Mouse (Mus musculus) G1E (cell line): ENCODE data around the gene Tgm3. TPM values are rescaled to one million over a fixed set of nuclear protein-coding genes. Genes with fewer than 3 reads are reported as not detected.

ENCODE experiments used
- ATAC-seq: 2 replicates; pipeline ENCODE4 v1.8.0; 2016; ENCODE audit warnings: mild to moderate bottlenecking; ENCODE audit not compliant: insufficient number of reproducible peaks, poor library complexity, low FRiP score, severe bottlenecking; ENCODE audit errors: extremely low read depth
- DNase-seq: peaks from one replicate; pipeline ENCODE4 v3.0.0; 2012; ENCODE audit warnings: low spot score
- H3K27me3 ChIP-seq: 2 replicates; pipeline ENCODE4 v1.6.1; 2012; ENCODE audit warnings: mild to moderate bottlenecking, low read length, inconsistent platforms; ENCODE audit not compliant: insufficient read depth
- H3K36me3 ChIP-seq: replicated peaks from 2 replicates; pipeline ENCODE3; 2012; ENCODE audit warnings: mild to moderate bottlenecking, inconsistent platforms
- H3K4me1 ChIP-seq: 2 replicates; pipeline ENCODE4 v1.6.1; 2012; ENCODE audit warnings: low read depth, low read length, inconsistent platforms, mixed read lengths; ENCODE audit not compliant: insufficient read depth
- H3K4me3 ChIP-seq: 2 replicates; pipeline ENCODE4 v1.5.1; 2012; ENCODE audit warnings: low read depth, mild to moderate bottlenecking, inconsistent platforms, low read length, moderate library complexity, mixed read lengths
- H3K9me3 ChIP-seq: replicated peaks from 2 replicates; pipeline ENCODE4 v1.6.1; 2012; ENCODE audit warnings: inconsistent platforms
- CTCF ChIP-seq: IDR thresholded peaks from 2 replicates; pipeline ENCODE4 v1.5.1; 2012; ENCODE audit warnings: low read depth, low read length, inconsistent platforms, mixed read lengths
- GATA1 ChIP-seq: IDR thresholded peaks from 2 replicates; pipeline ENCODE4 v1.6.1; 2012; ENCODE audit warnings: borderline replicate concordance, low read length, inconsistent platforms, mixed read lengths
- GATA2 ChIP-seq: IDR thresholded peaks from 2 replicates; pipeline ENCODE4 v1.6.1; 2012; ENCODE audit warnings: low read depth, low read length, inconsistent platforms, borderline replicate concordance
- POLR2AphosphoS5 ChIP-seq: IDR thresholded peaks from 2 replicates; pipeline ENCODE4 v1.6.1; 2012; ENCODE audit warnings: low read depth, low read length, inconsistent platforms; ENCODE audit not compliant: insufficient replicate concordance
- TAL1 ChIP-seq: conservative IDR thresholded peaks from 2 replicates; pipeline ENCODE4 v1.6.1; 2012; ENCODE audit warnings: low read depth, low read length, inconsistent platforms, mixed read lengths
- polyA plus RNA-seq: library from polyadenylated mRNA; stranded (reverse); fragments of >175 nt; gene quantifications from 2 replicates; pipeline ENCODE4 v1.2.3, GENCODE M21; 2012
- total RNA-seq, 2 experiments: library from RNA; stranded (forward) in 1 of 2; stranded (reverse) in 1 of 2; fragments of 200-1000 nt in 1 of 2; fragments of >200 nt in 1 of 2; fragmentation: Nextera tagmentation in 1 of 2; gene quantifications; 2 replicates each; pipeline ENCODE4 v1.2.3; 2014 to 2017

Tgm3 gene
- total and polyA plus RNA-seq, 3 experiments, result 0.05 TPM; not detected in 2

- H3K4me3 ChIP-seq, result no peak overlapping the region
- no peaks in the 10 kb centered on the region for H3K36me3 ChIP-seq
- H3K27me3 ChIP-seq, result peaks cover 6% of the 10 kb centered on the region; the same call in 1 of the 2 replicates
- ATAC-seq, result no peak
- H3K9me3 ChIP-seq, result no peaks in the 10 kb centered on the region
- TF ChIP-seq CTCF (no peak), TAL1 (no peak), POLR2AphosphoS5 (no peak), GATA1 (no peak), GATA2 (no peak)
- no peaks in the 10 kb centered on the region for H3K4me1 ChIP-seq
- DNase-seq, result no peak
Measured at GRCm38 (mm10) chr2:130047923-130048440, 35.8 kb downstream of the Tgm3 start.

- Histone ChIP-seq H3K9me3 (no peaks in the 10 kb centered on the region), H3K4me1 (no peaks in the 10 kb centered on the region), H3K36me3 (no peaks in the 10 kb centered on the region), H3K4me3 (no peak overlapping the region), H3K27me3 (peaks cover 4% of the 10 kb centered on the region; the same call in 1 of the 2 replicates)
- ATAC-seq, result no peak
- no peak for DNase-seq
- TF ChIP-seq CTCF (no peak), GATA1 (no peak), POLR2AphosphoS5 (no peak), TAL1 (no peak), GATA2 (no peak)
Measured at GRCm38 (mm10) chr2:130048792-130049191, 36.6 kb downstream of the Tgm3 start.

DNA sequence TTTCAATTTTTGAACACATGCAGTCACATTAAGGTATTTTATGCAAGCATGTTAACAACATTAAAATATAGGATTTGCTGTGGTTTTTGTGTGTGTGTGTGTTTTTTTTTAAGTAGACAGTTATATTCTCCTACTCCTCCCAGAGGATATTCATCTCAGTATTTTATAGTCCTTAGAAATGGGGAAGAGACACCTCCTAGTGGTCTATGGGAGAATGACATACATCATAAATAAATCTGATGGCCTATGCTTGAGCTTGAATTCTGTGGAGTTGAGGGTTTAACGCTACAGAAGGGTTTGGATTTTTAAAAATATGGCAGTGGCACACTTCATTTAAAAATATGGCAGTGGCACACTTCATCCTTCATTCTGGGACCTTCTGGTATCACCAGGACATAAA lies 46.0 kb downstream of the Tgm3 start:
- TF ChIP-seq CTCF, result no peak
- no peak for TF ChIP-seq TAL1
- no peak for TF ChIP-seq GATA1
- TF ChIP-seq POLR2AphosphoS5, result no peak
- no peak for TF ChIP-seq GATA2
- ATAC-seq (no peak; the same call in 1 of the 2 replicates), DNase-seq (no peak)

DNA sequence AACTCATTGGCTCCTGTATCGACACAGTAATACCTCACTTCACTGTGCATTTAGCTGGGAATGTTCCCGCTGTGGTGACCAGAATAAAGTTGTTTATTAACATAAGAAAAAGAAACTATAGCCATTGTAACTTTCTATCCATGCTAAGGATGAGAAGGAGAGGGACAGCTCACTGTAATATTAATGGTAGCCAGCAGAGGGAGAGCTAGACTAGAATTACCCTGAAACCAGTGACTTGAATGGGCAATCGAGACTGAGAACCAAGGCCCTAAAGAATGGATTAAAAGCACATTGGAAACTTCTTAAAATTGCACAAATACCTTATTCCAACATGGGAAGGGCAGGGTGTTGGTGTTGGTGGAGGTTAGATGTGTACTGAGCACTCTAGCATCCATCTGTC lies 56.1 kb downstream of the Tgm3 start:
- TF ChIP-seq TAL1, result no peak
- no peak for TF ChIP-seq CTCF
- no peak for TF ChIP-seq GATA2
- TF ChIP-seq GATA1, result no peak
- no peak for TF ChIP-seq POLR2AphosphoS5
- Histone ChIP-seq H3K9me3 (no peaks in the 10 kb centered on the region), H3K4me3 (no peak overlapping the region), H3K27me3 (peaks cover 3% of the 10 kb centered on the region; the same call in 1 of the 2 replicates), H3K36me3 (no peaks in the 10 kb centered on the region), H3K4me1 (no peaks in the 10 kb centered on the region)
- DNase-seq (no peak), ATAC-seq (no peak)

More for the DNA sequence above, 46.0 kb downstream of the Tgm3 start:
- Histone ChIP-seq H3K4me3 (no peak overlapping the region), H3K9me3 (no peaks in the 10 kb centered on the region), H3K36me3 (no peaks in the 10 kb centered on the region), H3K27me3 (no peaks in the 10 kb centered on the region), H3K4me1 (no peaks in the 10 kb centered on the region)

- ATAC-seq, result no peak
- no peaks in the 10 kb centered on the region for H3K4me1 ChIP-seq
- no peak for DNase-seq
- no peaks in the 10 kb centered on the region for H3K9me3 ChIP-seq
- H3K36me3 ChIP-seq, result no peaks in the 10 kb centered on the region
- peaks cover 3% of the 10 kb centered on the region; the same call in 1 of the 2 replicates for H3K27me3 ChIP-seq
- no peak overlapping the region for H3K4me3 ChIP-seq
- TF ChIP-seq CTCF (no peak), TAL1 (no peak), GATA1 (no peak), GATA2 (no peak), POLR2AphosphoS5 (no peak)
Measured at GRCm38 (mm10) chr2:130070396-130070795, 58.2 kb downstream of the Tgm3 start.

Other genes starting within 250 kb of the Tgm3 start
- gene Stk35, start 211.8 kb upstream of the Tgm3 start, total RNA-seq (2014; fragmentation: Nextera tagmentation), result 22.9 and 28.5 TPM in 2 replicates
- 8.8 and 10.9 TPM in 2 replicates for gene Stk35, start 211.8 kb upstream of the Tgm3 start, total RNA-seq (2017)
- gene Stk35, start 211.8 kb upstream of the Tgm3 start, polyA plus RNA-seq, result 7.8 and 10.4 TPM in 2 replicates
- gene Tgm6, start 100.1 kb downstream of the Tgm3 start, total RNA-seq (2014; fragmentation: Nextera tagmentation), result not detected in 2 replicates
- gene Tgm6, start 100.1 kb downstream of the Tgm3 start, total RNA-seq (2017), result 0.05 TPM in 1 of 2 replicates, not detected in the other
- not detected in 2 replicates for gene Tgm6, start 100.1 kb downstream of the Tgm3 start, polyA plus RNA-seq
- 112 and 115 TPM in 2 replicates for gene Snrpb, start 167.1 kb downstream of the Tgm3 start, total RNA-seq (2014; fragmentation: Nextera tagmentation)
- 252 and 274 TPM in 2 replicates for gene Snrpb, start 167.1 kb downstream of the Tgm3 start, total RNA-seq (2017)
- 650 and 707 TPM in 2 replicates for gene Snrpb, start 167.1 kb downstream of the Tgm3 start, polyA plus RNA-seq
- gene Tmc2, start 182.8 kb downstream of the Tgm3 start, total RNA-seq (2014; fragmentation: Nextera tagmentation), result not detected in 2 replicates
- 0.05 and 0.06 TPM in 2 replicates for gene Tmc2, start 182.8 kb downstream of the Tgm3 start, total RNA-seq (2017)
- gene Tmc2, start 182.8 kb downstream of the Tgm3 start, polyA plus RNA-seq, result not detected in 2 replicates